Mouse (Mus musculus): ENCODE results near the gene Sclt1.

Gene Sclt1

DNA sequence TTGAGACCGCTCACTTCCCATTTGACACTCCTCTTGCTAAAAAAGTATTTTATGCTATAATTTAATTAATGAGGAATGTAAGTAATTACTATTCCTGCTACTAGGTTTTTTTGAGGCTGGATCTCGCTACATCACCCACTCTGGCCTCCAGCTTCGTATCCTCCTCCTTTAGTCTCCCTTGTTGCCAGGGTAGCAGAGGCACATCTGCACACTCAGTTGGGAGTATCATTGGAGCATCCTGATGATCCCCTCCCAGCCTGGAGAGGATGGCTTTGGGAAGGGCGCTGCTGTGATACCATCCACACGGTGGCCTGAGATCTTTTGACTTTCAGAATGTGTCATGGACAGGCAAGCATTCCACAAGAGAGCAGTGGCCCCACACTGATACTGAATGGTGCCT is 156.8 kb downstream of the Sclt1 start:
- DNase-seq: no peak

DNA sequence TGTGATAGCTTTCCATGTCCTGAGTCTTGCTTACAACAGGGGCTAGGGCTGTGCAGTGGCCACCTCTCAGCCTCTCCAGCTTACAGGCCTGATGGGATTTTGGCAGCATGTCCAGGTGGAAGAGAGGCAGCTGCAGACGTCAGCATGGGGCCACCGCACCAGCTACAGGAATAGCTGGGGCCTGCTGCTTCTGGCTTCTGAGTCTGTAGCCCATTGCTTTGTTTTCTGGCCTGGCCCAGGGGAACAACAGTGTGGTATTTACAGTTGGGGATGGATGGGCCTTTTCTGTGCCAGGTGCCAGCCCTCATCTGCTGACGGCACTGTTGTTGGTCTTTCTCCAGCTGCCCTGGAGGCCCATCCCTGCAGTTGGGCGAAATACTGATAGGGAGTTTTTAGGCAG is 158.7 kb downstream of the Sclt1 start:
- DNase-seq: no peak

- no peak for DNase-seq
Measured at GRCm38 (mm10) chr3:41583092-41583491, 159.2 kb downstream of the Sclt1 start.

- DNase-seq: no peak
Measured at GRCm38 (mm10) chr3:41582256-41582655, 160.1 kb downstream of the Sclt1 start.

- no peak for DNase-seq
Measured at GRCm38 (mm10) chr3:41581436-41581835, 160.9 kb downstream of the Sclt1 start.

DNA sequence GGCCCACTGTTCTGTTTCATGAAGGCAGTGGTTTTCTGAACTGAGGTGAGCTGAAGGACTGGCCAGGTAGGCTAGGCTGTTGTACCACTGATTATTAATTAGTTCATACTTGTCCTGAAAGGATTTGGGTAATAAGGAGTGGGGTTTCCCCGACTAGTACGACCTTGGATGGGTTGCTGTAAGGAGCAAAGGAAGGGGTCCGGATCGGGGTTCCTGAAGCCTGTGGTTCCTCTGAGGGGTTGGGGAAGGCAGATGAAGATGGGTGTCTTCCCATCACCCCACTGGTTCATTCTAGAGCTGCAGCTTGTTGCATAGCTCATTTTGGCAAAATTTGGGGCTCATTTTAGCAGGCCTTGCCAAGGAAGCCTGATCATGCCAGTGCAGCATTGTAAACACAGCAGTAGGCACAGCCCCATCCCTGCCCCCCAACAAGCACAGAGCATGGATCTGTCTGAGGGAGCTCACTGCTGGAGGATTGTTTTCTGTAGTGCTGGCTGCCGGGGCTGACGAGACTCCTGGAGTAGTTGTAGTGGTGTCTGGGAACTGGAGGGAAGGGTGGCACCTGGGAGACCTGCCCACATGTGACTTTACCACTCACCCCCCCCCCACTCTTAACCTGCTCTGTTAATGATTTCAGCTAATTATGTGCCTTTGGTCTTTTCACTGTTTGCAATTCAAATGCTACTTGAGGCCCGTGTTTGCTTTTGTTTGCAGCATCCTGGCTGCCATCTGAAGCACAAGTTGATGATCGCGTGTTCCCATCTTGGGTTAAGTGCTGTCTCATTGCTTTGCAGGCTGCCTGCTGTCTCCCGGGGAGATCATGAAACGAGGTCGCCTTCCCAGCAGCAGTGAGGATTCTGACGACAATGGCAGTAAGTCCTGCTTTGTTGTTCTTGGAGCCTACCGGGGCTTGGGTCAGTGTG is 161.7 kb downstream of the Sclt1 start:
- DNase-seq: no peak

- no peak for DNase-seq
Measured at GRCm38 (mm10) chr3:41579873-41580272, 162.4 kb downstream of the Sclt1 start.

DNA sequence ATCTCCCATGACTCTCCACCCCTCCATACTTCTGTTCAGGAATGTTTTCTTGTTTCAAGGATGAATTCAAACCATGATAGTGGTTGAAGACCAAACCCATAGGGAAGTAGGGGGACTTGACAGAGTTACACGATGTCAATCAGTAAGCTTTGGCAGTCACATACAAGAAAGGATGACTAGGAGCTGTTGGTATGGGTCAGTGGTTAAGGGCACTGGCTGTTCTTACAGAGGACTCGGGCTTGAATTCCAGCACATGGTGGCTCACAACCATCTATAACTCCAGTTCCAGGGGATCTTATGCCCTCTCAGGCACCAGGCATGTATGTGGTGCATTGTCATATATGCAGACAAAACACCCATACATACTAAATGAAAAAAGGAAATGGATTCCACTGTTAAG is 165.1 kb downstream of the Sclt1 start:
- DNase-seq: no peak

All from thymus, adult 18-20 months (tissue).